Mouse (Mus musculus) hindbrain, embryonic 13.5 days (tissue): Measurements from ENCODE around the gene Pkp3. TPM values are rescaled to one million over a fixed set of nuclear protein-coding genes. Genes with fewer than 3 reads are reported as not detected.
A peak's percentile ranks its signal among the peaks of the same experiment; 100 is the strongest.

Source experiments
- ATAC-seq: fragments of 200-750 bp; cut with Nextera tagmentation; 2 replicates; pipeline ENCODE4 v1.8.0; 2017; ENCODE audit warnings: moderate TSS enrichment; ENCODE audit not compliant: low FRiP score
- H3K27ac ChIP-seq: fragments of 300-500 bp; sonication (generic); 2 replicates; pipeline ENCODE4 v1.5.1; 2015; ENCODE audit warnings: inconsistent platforms, mild to moderate bottlenecking, moderate library complexity
- H3K27me3 ChIP-seq: fragments of 300-500 bp; sonication (generic); 2 replicates; pipeline ENCODE4 v1.6.1; 2015; ENCODE audit warnings: mild to moderate bottlenecking, inconsistent platforms
- H3K36me3 ChIP-seq: fragments of 300-500 bp; sonication (generic); 2 replicates; pipeline ENCODE4 v1.6.1; 2015; ENCODE audit warnings: mild to moderate bottlenecking, inconsistent platforms
- H3K4me1 ChIP-seq: fragments of 300-500 bp; sonication (generic); replicated peaks from 2 replicates; pipeline ENCODE4 v1.6.1; 2015; ENCODE audit warnings: inconsistent platforms
- H3K4me2 ChIP-seq: fragments of 300-500 bp; sonication (generic); 2 replicates; pipeline ENCODE4 v1.6.1; 2015; ENCODE audit warnings: inconsistent platforms, mild to moderate bottlenecking, moderate library complexity
- H3K4me3 ChIP-seq: fragments of 300-500 bp; sonication (generic); 2 replicates; pipeline ENCODE4 v1.5.1; 2015; ENCODE audit warnings: mild to moderate bottlenecking, inconsistent platforms
- H3K9ac ChIP-seq: fragments of 300-500 bp; sonication (generic); 2 replicates; pipeline ENCODE4 v1.6.1; 2015; ENCODE audit warnings: mild to moderate bottlenecking, inconsistent platforms
- H3K9me3 ChIP-seq: fragments of 300-500 bp; sonication (generic); 2 replicates; pipeline ENCODE4 v1.6.1; 2016; ENCODE audit warnings: inconsistent platforms
- WGBS: fragments of 180-500 bp; shearing (Covaris S2); methylation state at CpG from one replicate; pipeline ENCODE4 v1.1.7; 2015; 5-methylcytosine and 5-hydroxymethylcytosine counted together
- polyA plus RNA-seq: library from polyadenylated mRNA; unstranded; fragments of >200 nt; fragmentation: Nextera tagmentation; extraction: Ambion mirVana; gene quantifications from 2 replicates; pipeline ENCODE4 v1.2.1, GENCODE M21; 2015

The Pkp3 gene
- polyA plus RNA-seq, 1 experiment from 2014 or later: 0.27 TPM

GRCm38 (mm10) chr7:141103161-141103560 is 25.1 kb downstream of the Pkp3 start:
- Histone ChIP-seq H3K27ac (no peak overlapping the region), H3K36me3 (no peaks in the 10 kb centered on the region), H3K9me3 (no peaks in the 10 kb centered on the region), H3K4me3 (no peak overlapping the region), H3K4me2 (no peak overlapping the region), H3K4me1 (peaks cover 12% of the 10 kb centered on the region), H3K27me3 (peaks cover 51% of the 10 kb centered on the region), H3K9ac (no peak overlapping the region)
- ATAC-seq: no peak
- 67% methylated on average over 3 of the region's 3 CpGs for WGBS

- H3K27ac ChIP-seq: no peak overlapping the region
- H3K36me3 ChIP-seq: no peaks in the 10 kb centered on the region
- no peak overlapping the region for H3K9ac ChIP-seq
- no peaks in the 10 kb centered on the region for H3K9me3 ChIP-seq
- H3K4me3 ChIP-seq: no peak overlapping the region
- H3K4me2 ChIP-seq: no peak overlapping the region
- 88% methylated on average over 9 of the region's 9 CpGs for WGBS
- no peak for ATAC-seq
- no peaks in the 10 kb centered on the region for H3K4me1 ChIP-seq
- peaks cover 19% of the 10 kb centered on the region for H3K27me3 ChIP-seq
Observed at GRCm38 (mm10) chr7:141115874-141116273, 37.9 kb downstream of the Pkp3 start.

- Histone ChIP-seq H3K9ac (no peak within 1 kb of the TSS), H3K4me2 (no peak within 1 kb of the TSS), H3K27ac (no peak within 1 kb of the TSS), H3K4me1 (no peaks in the 10 kb centered on the region), H3K36me3 (no peaks in the 10 kb centered on the region), H3K9me3 (no peaks in the 10 kb centered on the region), H3K4me3 (no peak within 1 kb of the TSS), H3K27me3 (peaks cover 19% of the 10 kb centered on the region)
- no peak for ATAC-seq
- WGBS: 20% methylated on average over 9 of the region's 9 CpGs
Observed at GRCm38 (mm10) chr7:141117636-141118035, 39.6 kb downstream of the Pkp3 start, which contains the start of gene Ano9. TSS of gene Ano9 (minus strand) at chr7:141117806.

- no peaks in the 10 kb centered on the region for H3K36me3 ChIP-seq
- no peak overlapping the region for H3K4me3 ChIP-seq
- no peak for ATAC-seq
- H3K9ac ChIP-seq: no peak overlapping the region
- H3K4me2 ChIP-seq: no peak overlapping the region
- H3K27me3 ChIP-seq: peaks cover 19% of the 10 kb centered on the region
- H3K27ac ChIP-seq: no peak overlapping the region
- no peaks in the 10 kb centered on the region for H3K9me3 ChIP-seq
- 0 out of 2 replicates have a peak, but pooled peaks cover 5% of the 10 kb centered on the region for H3K4me1 ChIP-seq
- WGBS: 77% methylated on average over 3 of the region's 3 CpGs
Observed at GRCm38 (mm10) chr7:141119487-141119886, 41.5 kb downstream of the Pkp3 start.

- H3K4me1 ChIP-seq: 0 out of 2 replicates have a peak, but pooled peaks cover 5% of the 10 kb centered on the region
- H3K27me3 ChIP-seq: peaks cover 18% of the 10 kb centered on the region
- H3K36me3 ChIP-seq: no peaks in the 10 kb centered on the region
- H3K27ac ChIP-seq: no peak overlapping the region
- H3K9me3 ChIP-seq: no peaks in the 10 kb centered on the region
- ATAC-seq: no peak
- 90% methylated on average over 3 of the region's 3 CpGs for WGBS
- no peak overlapping the region for H3K9ac ChIP-seq
- no peak overlapping the region for H3K4me2 ChIP-seq
- no peak overlapping the region for H3K4me3 ChIP-seq
Observed at GRCm38 (mm10) chr7:141120605-141121004, 42.6 kb downstream of the Pkp3 start.

GRCm38 (mm10) chr7:141121051-141121531 is 43.1 kb downstream of the Pkp3 start:
- H3K9me3 ChIP-seq: no peaks in the 10 kb centered on the region
- H3K27me3 ChIP-seq: peaks cover 15% of the 10 kb centered on the region; the same call in 1 of the 2 replicates
- no peak overlapping the region for H3K9ac ChIP-seq
- no peaks in the 10 kb centered on the region for H3K36me3 ChIP-seq
- WGBS: 80% methylated on average over 5 of the region's 5 CpGs
- no peak overlapping the region for H3K27ac ChIP-seq
- ATAC-seq: no peak
- no peak overlapping the region for H3K4me3 ChIP-seq
- H3K4me2 ChIP-seq: no peak overlapping the region
- H3K4me1 ChIP-seq: 0 out of 2 replicates have a peak, but pooled peaks cover 5% of the 10 kb centered on the region

- Histone ChIP-seq H3K4me3 (peak within 1 kb of the TSS; percentile 60), H3K27ac (peak within 1 kb of the TSS; percentile 89), H3K9ac (peak within 1 kb of the TSS; percentile 76), H3K9me3 (no peaks in the 10 kb centered on the region), H3K27me3 (peaks cover 9% of the 10 kb centered on the region; the same call in 1 of the 2 replicates), H3K36me3 (no peaks in the 10 kb centered on the region), H3K4me2 (peak within 1 kb of the TSS; percentile 67), H3K4me1 (0 out of 2 replicates have a peak, but pooled peaks cover 5% of the 10 kb centered on the region)
- no peak for ATAC-seq
- WGBS: 54% methylated on average over 14 of the region's 14 CpGs
Observed at GRCm38 (mm10) chr7:141122245-141122644, 44.2 kb downstream of the Pkp3 start, which contains the start of gene Ptdss2. TSS of gene Ptdss2 (plus strand) at chr7:141122382.

- H3K27ac ChIP-seq: peak overlapping the region; percentile 89
- ATAC-seq: peak; percentile 96
- H3K4me3 ChIP-seq: peak overlapping the region; percentile 60
- 0 out of 2 replicates have a peak, but pooled peaks cover 5% of the 10 kb centered on the region for H3K4me1 ChIP-seq
- H3K36me3 ChIP-seq: no peaks in the 10 kb centered on the region
- peak overlapping the region; percentile 76 for H3K9ac ChIP-seq
- H3K4me2 ChIP-seq: peak overlapping the region; percentile 67
- H3K27me3 ChIP-seq: 0 out of 2 replicates have a peak, but pooled peaks cover 4% of the 10 kb centered on the region
- 2% methylated on average over 29 of the region's 29 CpGs for WGBS
- H3K9me3 ChIP-seq: no peaks in the 10 kb centered on the region
Observed at GRCm38 (mm10) chr7:141122689-141123516, 44.9 kb downstream of the Pkp3 start.

GRCm38 (mm10) chr7:141123517-141123856 is 45.5 kb downstream of the Pkp3 start:
- no peaks in the 10 kb centered on the region for H3K9me3 ChIP-seq
- H3K27ac ChIP-seq: peak overlapping the region; percentile 89
- H3K27me3 ChIP-seq: no peaks in the 10 kb centered on the region
- 0 out of 2 replicates have a peak, but pooled peaks cover 5% of the 10 kb centered on the region for H3K4me1 ChIP-seq
- peak overlapping the region; percentile 67 for H3K4me2 ChIP-seq
- H3K36me3 ChIP-seq: no peaks in the 10 kb centered on the region
- H3K4me3 ChIP-seq: peak overlapping the region; percentile 60
- peak overlapping the region; percentile 76 for H3K9ac ChIP-seq
- peak; percentile 44; the same call in 1 of the 2 replicates for ATAC-seq
- 4% methylated on average over 15 of the region's 15 CpGs for WGBS

- under 1% methylated on average over 59 of the region's 59 CpGs for WGBS
- Histone ChIP-seq H3K27me3 (0 out of 2 replicates have a peak, but pooled peaks cover 3% of the 10 kb centered on the region), H3K9me3 (no peaks in the 10 kb centered on the region), H3K4me2 (peak overlapping the region; percentile 88), H3K9ac (peak overlapping the region; percentile 92), H3K36me3 (peaks cover 14% of the 10 kb centered on the region), H3K4me3 (peak overlapping the region; percentile 84), H3K27ac (peak overlapping the region; percentile 69; the same call in 1 of the 2 replicates), H3K4me1 (peaks cover 23% of the 10 kb centered on the region)
- ATAC-seq: peak; percentile 99
Observed at GRCm38 (mm10) chr7:141131024-141131820, 53.2 kb downstream of the Pkp3 start.

GRCm38 (mm10) chr7:141131904-141132755 is 54.1 kb downstream of the Pkp3 start:
- ATAC-seq: no peak
- Histone ChIP-seq H3K4me2 (peak overlapping the region; percentile 88), H3K9ac (peak overlapping the region; percentile 92), H3K4me3 (peak overlapping the region; percentile 84), H3K27me3 (0 out of 2 replicates have a peak, but pooled peaks cover 3% of the 10 kb centered on the region), H3K9me3 (no peaks in the 10 kb centered on the region), H3K36me3 (peaks cover 23% of the 10 kb centered on the region), H3K4me1 (peaks cover 23% of the 10 kb centered on the region), H3K27ac (no peak overlapping the region)
- 65% methylated on average over 12 of the region's 12 CpGs for WGBS
